Comparison of ENCODE assay signal across 9 mouse cellular contexts in the genomic region with DNA sequence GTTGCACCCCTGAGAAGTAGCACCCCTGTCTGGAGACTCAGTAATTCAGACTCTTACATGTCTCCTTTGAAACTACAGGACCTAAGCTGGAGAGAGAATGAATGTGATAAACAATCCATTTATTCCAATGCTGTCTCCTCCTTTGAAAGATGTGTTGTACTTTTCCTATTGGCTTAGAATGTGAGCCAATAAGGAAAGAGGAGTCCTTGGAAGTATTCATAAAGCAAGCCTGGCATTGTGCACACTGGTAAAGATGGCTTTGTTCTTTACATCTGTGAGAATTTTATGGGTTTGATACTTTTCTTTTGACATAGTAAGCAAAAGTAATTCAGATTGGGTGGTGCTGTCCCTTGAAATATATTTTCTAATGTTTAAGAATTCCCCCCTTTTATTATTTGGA. TPM values are rescaled to one million over a fixed set of nuclear protein-coding genes. Genes with fewer than 3 reads are reported as not detected.
DNase-seq lines count a peak whose midpoint lies in the region; ATAC-seq and TF ChIP-seq lines count a peak whose summit lies in the region.
"Had no signal": no experiment of that assay in that cellular context is flagged by ENCODE, and none has a peak within 500 bp of the region (broad histone marks: within the 10 kb centered on the region; RNA-seq: fewer than 3 reads in every experiment).

No protein-coding gene starts in this region.

- 0 out of 2 replicates have a peak, but pooled peaks cover 4% of the 10 kb centered on the region for H3K36me3 ChIP-seq in heart, postnatal 0 days (replicated peaks; ENCODE audit: control insufficient read depth, insufficient read depth, low read length)
- no peaks in the 10 kb centered on the region for H3K36me3 ChIP-seq in forebrain, embryonic 13.5 days (ENCODE audit: poor library complexity, severe bottlenecking)
- H3K36me3 ChIP-seq in liver, embryonic 16.5 days (ENCODE audit: control insufficient read depth, insufficient read depth) = no peaks in the 10 kb centered on the region

- H3K27me3 ChIP-seq in heart, postnatal 0 days (ENCODE audit: control insufficient read depth, insufficient read depth, low read length) = no peaks in the 10 kb centered on the region
- no peaks in the 10 kb centered on the region for H3K27me3 ChIP-seq in forebrain, embryonic 13.5 days
- H3K27me3 ChIP-seq in liver, embryonic 16.5 days (ENCODE audit: control insufficient read depth, insufficient read depth, low read depth, low read length) = no peaks in the 10 kb centered on the region

- H3K27ac ChIP-seq in heart, postnatal 0 days (ENCODE audit: low read depth) = no peak overlapping the region
- H3K27ac ChIP-seq in forebrain, embryonic 13.5 days = peak overlapping the region; percentile 57
- peak overlapping the region; percentile 54 for H3K27ac ChIP-seq in liver, embryonic 16.5 days (ENCODE audit: low read length)

- no peak overlapping the region for H3K4me3 ChIP-seq in heart, postnatal 0 days (ENCODE audit: low read depth, low read length)
- peak overlapping the region; percentile 10; the same call in 1 of the 2 replicates for H3K4me3 ChIP-seq in forebrain, embryonic 13.5 days
- no peak overlapping the region for H3K4me3 ChIP-seq in liver, embryonic 16.5 days (ENCODE audit: low read depth, low read length)

- TF ChIP-seq EP300 in heart, postnatal 0 days (IDR thresholded peaks at IDR 0.05; ENCODE audit: low read depth) = no peak

- peak; percentile 49 for DNase-seq in heart, postnatal 0 days (ENCODE audit: low spot score)
- no peak for DNase-seq in heart, postnatal 36 days
- DNase-seq in adipocyte (ENCODE audit: low spot score) = peak; percentile 30
- DNase-seq in adrenal gland, postnatal 4 days (ENCODE audit: low spot score in 2 of 2) = no peak
- no peak for DNase-seq in adrenal gland, postnatal 36 days
- DNase-seq in ovary, postnatal 14 days (ENCODE audit: low spot score) = no peak
- DNase-seq: kidney, postnatal 14 days had no signal

- H3K9me3 ChIP-seq in heart, postnatal 0 days (replicated peaks; ENCODE audit: control insufficient read depth, low read length) = no peaks in the 10 kb centered on the region
- H3K9me3 ChIP-seq in forebrain, embryonic 13.5 days (replicated peaks) = no peaks in the 10 kb centered on the region
- no peaks in the 10 kb centered on the region for H3K9me3 ChIP-seq in liver, embryonic 16.5 days (replicated peaks; ENCODE audit: control insufficient read depth, low read length)

- H3K9ac ChIP-seq in heart, postnatal 0 days (replicated peaks; ENCODE audit: low read depth, low read length) = no peak overlapping the region
- H3K9ac ChIP-seq in forebrain, embryonic 13.5 days = no peak overlapping the region
- no peak overlapping the region for H3K9ac ChIP-seq in liver, embryonic 16.5 days (ENCODE audit: low read depth, low read length)

- no peak for TF ChIP-seq CTCF in heart, postnatal 0 days (IDR thresholded peaks at IDR 0.05; ENCODE audit: low read depth)

- H3K4me2 ChIP-seq in heart, postnatal 0 days (ENCODE audit: low read depth, low read length) = no peak overlapping the region
- peak overlapping the region; percentile 40 for H3K4me2 ChIP-seq in forebrain, embryonic 13.5 days
- H3K4me2 ChIP-seq in liver, embryonic 16.5 days (ENCODE audit: low read depth, low read length) = peak overlapping the region; percentile 18; the same call in 1 of the 2 replicates

- 0 out of 2 replicates have a peak, but pooled peaks cover 4% of the 10 kb centered on the region for H3K4me1 ChIP-seq in heart, postnatal 0 days (ENCODE audit: control insufficient read depth, insufficient read depth)
- H3K4me1 ChIP-seq in forebrain, embryonic 13.5 days = peaks cover 17% of the 10 kb centered on the region
- H3K4me1 ChIP-seq in liver, embryonic 16.5 days (ENCODE audit: control insufficient read depth, low read depth, low read length) = peaks cover 17% of the 10 kb centered on the region

- intact Hi-C loops in heart, postnatal 36 days (cut with DNase I) = loop anchor here (2.0 to 10.0 kb wide), 4 partner anchors 37 to 270 kb away; a partner anchor contains a TSS

- no peak for ATAC-seq in heart, postnatal 0 days (ENCODE audit: insufficient read depth, low read depth)
- peak; percentile 12; the same call in 1 of the 2 replicates for ATAC-seq in forebrain, embryonic 13.5 days
- no peak for ATAC-seq in liver, embryonic 16.5 days (ENCODE audit: low read depth)

RNA-seq across cellular contexts. Expression of a gene that starts 1.4 kb away (rescaled TPM):
- 10.5 and 18.6 TPM in 2 replicates for total RNA-seq in heart, postnatal 0 days (2014; rRNA removed; ENCODE audit: low replicate concordance)
- 6.0 and 8.0 TPM in 2 replicates for polyA plus RNA-seq in heart, postnatal 0 days (2015; fragmentation: Nextera tagmentation; extraction: Ambion mirVana)
- 10 to 100 TPM; 13.5 to 14.6 TPM for total RNA-seq in heart, postnatal 36 days (2021)
- polyA plus RNA-seq in forebrain, embryonic 13.5 days (2015; fragmentation: Nextera tagmentation; extraction: Ambion mirVana) = 24.7 and 29.5 TPM in 2 replicates
- 7.4 and 7.5 TPM in 2 replicates for polyA plus RNA-seq in liver, embryonic 16.5 days (2015; fragmentation: Nextera tagmentation; extraction: Ambion mirVana)
- 10 to 100 TPM; 41.6 to 45.6 TPM for total RNA-seq in adrenal gland, postnatal 4 days (2021)
- 10 to 100 TPM; 11.7 to 16.6 TPM for total RNA-seq in adrenal gland, postnatal 36 days (2021)

Comparison
In these comparisons a context has a peak if more than half of its experiments do, and no peak if none do; other contexts are left out.
1. DNase-seq: peak in heart, postnatal 0 days (single experiment) and adipocyte (single experiment); none in heart, postnatal 36 days (0 of 2), adrenal gland, postnatal 4 days (0 of 2), adrenal gland, postnatal 36 days (0 of 2) and ovary, postnatal 14 days (single experiment).